Mouse (Mus musculus) spleen, postnatal 14 days (tissue): ENCODE data around the gene Ccr3.
"Not testable (repeated sequence)": the region's sequence is repeated elsewhere in the genome, so short reads cannot be mapped to it uniquely, and the experiment has no call there.

Experiments used
- DNase-seq, 2 experiments: peaks; one replicate each; pipeline ENCODE4 v3.0.0; 2021 to 2022; ENCODE audit warnings: low spot score in 2 of 2

Ccr3 gene

GRCm38 (mm10) chr9:124053532-124053931, 31.8 kb downstream of the Ccr3 start:
- no peak for DNase-seq

- no peak for DNase-seq
Observed at GRCm38 (mm10) chr9:124056158-124056709, 34.5 kb downstream of the Ccr3 start.

GRCm38 (mm10) chr9:124059660-124060352, 38.0 kb downstream of the Ccr3 start:
- no peak for DNase-seq

GRCm38 (mm10) chr9:124061474-124062432, 40.0 kb downstream of the Ccr3 start:
- not testable (repeated sequence) for DNase-seq

GRCm38 (mm10) chr9:124066572-124067103, 44.9 kb downstream of the Ccr3 start:
- no peak for DNase-seq

- no peak for DNase-seq
Observed at GRCm38 (mm10) chr9:124068098-124069058, 46.6 kb downstream of the Ccr3 start.

- no peak for DNase-seq
Observed at GRCm38 (mm10) chr9:124071506-124071905, 49.7 kb downstream of the Ccr3 start.

GRCm38 (mm10) chr9:124079803-124080202, 58.0 kb downstream of the Ccr3 start:
- no peak for DNase-seq

- not testable (repeated sequence) for DNase-seq
Observed at GRCm38 (mm10) chr9:124080471-124080870, 58.7 kb downstream of the Ccr3 start.
